Mouse (Mus musculus): Measurements from ENCODE around the gene Gnai2. TPM values are rescaled to one million over a fixed set of nuclear protein-coding genes. Genes with fewer than 3 reads are reported as not detected.
A peak's percentile ranks its signal among the peaks of the same experiment; 100 is the strongest.

Gnai2 gene
- total RNA-seq, 2 experiments from 2014 or later, result 254 to 263 TPM

DNA sequence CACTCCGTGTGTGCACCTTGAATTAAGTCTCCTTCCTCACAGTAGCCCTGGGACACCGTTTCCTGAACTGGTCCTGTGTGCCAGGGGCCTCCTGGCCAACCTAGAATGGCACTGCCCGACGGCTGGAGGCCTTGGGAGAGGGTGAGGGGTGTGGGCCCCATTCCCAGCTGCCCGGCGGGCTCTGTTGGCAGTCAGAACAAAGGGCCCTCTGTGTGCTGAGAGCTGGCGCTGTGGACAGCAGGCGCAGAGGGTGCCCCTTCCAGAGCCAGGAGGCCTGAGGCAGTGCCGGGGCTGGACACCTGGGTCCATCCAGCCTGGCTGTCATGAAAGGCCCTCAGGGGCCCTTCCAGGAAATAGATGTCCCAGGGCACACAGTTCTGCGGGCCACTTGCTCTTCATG lies 24.4 kb upstream of the Gnai2 start:
- DNase-seq (ENCODE audit: low spot score in 2 of 2), result peak; percentile 73 to 78

DNA sequence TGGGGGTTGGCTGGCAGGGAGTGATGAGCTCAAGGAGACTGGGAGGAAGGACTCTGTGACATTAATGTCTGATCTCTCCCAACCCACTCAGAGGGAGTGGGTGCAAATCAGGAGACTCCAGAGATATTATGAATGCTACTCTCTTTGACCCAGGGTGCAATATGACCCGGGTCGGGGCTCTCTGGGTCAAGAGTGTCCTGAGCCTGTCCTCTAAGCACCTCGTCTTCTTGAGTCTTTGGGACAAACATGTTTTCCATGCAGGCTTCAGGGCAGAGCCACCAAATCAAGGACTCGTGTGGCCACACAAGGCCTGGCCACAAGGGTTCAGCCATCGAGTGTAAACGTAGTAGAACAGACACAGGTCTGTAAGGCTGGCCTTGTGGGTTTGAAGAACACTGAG lies 22.9 kb upstream of the Gnai2 start:
- DNase-seq (ENCODE audit: low spot score in 2 of 2), result no peak

DNA sequence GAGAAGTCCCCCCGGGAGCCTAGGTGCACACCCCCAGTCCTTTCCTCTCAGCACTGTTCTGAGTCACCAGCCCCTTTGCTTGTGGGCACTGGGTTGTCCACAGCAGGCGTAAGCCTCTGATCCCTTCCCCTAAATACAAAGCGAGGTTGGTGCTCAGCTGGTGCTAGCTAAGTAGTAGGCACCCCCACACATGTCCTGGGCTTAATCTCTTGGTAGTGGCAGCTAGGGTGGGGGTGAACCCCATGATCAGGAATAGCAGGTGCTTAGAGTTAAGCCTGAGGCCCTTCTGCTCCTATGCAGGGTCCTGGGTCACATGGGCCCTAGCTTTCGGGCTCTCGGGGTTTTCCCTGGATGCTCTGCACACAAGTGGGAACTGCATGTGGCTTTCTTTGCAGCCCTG lies 22.0 kb upstream of the Gnai2 start:
- DNase-seq (ENCODE audit: low spot score in 2 of 2), result no peak

DNA sequence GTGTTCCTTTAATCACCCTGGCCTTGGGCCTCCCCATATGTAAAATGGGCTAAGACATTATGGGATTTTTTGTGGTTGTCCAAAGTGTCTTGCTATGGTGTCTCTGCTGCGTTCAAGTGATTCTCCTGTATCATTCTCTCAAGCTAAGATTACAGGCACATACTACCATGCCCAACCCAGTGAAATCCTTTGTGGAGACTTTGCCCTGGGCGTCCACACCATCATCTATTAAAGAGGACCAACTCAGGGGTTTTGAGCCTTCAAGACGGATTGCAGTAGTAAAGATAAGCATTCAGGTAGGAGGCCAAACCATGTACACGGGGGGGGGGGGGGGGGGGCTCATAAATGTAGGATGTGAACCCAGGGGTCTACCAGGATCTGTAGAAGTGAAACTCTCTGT lies 19.4 kb upstream of the Gnai2 start:
- no peak for DNase-seq (ENCODE audit: low spot score in 2 of 2)

DNA sequence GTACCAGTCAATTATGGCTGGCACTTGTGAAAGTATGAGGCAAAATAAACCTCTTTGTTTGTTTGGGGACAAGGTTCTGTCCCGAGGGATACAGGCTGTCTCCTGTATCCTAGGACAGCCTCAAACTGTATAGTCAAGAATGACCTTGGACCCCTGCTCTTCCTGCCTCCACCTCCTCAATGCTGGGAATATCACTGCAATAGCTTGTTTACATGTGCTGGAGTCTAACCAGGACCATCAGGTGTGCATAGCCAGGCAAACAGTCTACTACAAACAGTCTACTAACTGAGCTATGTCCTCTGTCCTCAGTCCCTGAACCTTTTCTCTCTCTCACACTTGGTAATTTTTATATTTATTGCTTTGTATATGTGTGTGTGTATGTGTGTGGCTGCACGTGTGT lies 18.3 kb upstream of the Gnai2 start:
- no peak for DNase-seq (ENCODE audit: low spot score in 2 of 2)

DNA sequence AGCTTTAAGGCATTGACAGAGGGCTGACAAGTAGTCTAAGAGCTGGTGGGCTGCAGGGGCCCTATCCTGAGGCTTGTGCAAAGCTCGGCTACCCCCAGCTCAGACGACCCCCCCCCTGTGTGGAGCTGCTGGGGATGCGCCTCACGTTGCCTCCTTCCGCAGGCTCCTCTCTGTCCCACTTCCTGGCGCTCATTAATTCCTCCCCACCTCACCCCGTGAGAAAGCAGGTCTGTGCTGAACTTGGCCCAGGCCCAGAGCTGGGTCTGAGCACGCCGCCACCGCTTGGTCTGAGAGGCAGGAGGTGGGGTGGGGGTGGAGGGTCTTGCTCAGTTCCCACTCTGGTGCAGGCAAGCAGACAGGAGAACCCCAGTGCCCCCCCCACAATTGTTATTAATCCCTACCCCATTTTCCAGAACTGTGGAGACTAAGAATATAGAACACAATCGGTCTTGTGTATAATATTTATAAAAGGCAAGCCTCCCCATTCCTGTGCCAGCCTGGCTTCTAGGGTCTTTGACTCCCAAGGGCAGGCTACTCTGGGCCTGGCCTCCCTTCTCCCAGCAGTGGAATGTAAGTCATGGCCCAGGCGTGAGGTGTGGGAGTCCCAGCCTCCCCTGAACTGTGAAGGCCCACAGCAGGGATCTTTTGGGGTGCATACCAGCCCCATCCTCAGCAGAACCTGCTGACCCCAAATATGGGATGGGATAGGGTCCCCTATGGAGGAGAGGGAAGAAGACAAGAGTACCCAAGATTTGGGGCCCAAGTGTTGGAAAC lies 15.7 kb upstream of the Gnai2 start:
- DNase-seq (ENCODE audit: low spot score in 2 of 2), result peak in 1 of 2 experiments; percentile 69

DNA sequence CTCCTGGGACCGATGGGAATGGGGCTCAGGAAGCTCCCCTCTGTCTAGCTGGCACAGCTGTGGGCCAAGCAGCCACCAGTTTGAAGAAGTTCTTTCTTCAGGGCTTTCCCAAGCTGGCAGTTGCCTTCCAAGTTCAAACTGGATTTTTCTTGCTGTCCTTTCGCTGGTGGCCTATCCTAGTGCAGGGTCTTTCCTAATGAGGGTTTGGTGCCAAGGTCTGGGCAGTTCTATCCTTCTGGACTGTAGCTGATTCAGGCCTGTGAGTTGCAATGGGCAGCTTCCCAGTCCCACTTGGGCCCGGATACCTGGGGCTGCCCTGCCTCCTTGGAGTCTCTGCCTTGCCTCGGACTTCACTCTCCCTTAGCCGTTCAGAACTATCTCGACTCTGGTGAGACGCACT lies 15.1 kb upstream of the Gnai2 start:
- no peak for DNase-seq (ENCODE audit: low spot score in 2 of 2)

DNA sequence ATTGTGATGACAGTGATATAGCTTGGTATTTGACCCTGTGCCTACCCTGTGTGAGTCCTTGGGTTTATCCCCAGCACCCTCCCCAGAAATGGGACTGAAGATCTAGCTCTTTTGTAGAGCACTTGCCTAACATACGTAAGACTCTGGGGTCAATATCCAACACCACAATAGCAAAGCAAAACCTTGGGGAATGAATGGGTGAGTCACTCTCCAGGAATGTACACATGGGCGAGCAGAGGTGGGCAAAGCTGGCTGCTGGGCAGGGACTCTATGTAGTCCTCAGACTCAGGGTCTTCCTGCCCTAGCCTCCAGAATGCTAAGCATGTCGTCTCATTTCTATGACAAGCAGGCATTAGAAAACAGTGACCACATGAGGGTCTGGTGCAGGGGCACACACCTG lies 13.6 kb upstream of the Gnai2 start:
- DNase-seq (ENCODE audit: low spot score in 2 of 2), result no peak

DNA sequence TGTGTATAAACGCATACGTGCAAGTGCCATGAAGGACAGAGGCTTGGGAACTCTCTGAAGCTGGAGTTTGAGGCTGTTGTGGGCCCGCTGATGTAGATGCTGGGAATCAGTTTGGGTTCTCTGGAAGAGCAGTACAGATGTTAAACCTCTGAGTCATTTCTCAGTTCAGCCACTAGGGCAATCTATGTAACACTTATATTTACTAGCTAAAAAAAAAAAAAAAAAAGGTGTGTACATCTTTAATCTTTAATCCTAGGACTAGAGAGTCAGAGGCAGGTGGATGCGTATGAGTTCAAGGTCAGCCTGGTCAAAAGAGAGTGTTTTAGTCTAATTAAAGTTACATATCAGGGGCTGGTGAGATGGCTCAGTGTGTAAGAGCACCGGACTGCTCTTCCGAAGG lies 11.8 kb upstream of the Gnai2 start:
- no peak for DNase-seq (ENCODE audit: low spot score in 2 of 2)

DNA sequence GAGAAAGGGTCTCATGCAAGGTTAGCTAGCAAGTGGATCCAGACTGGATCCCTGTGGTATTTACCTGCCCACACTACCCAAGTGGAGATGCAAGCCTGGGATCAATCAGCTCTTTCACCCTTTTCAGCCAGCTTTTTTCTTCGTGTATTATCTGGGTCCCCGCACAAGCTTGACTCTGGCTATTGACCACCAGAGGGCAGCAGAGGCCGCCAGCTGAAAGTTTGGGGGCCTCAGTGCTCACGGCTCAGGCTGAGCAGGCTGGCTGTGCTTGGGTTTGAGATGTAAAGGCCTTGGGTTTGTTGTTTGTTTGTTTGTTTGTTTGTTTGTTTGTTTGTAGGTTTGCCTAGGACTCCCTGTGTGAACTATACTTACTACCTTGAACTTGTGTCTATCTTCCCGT lies 10.4 kb upstream of the Gnai2 start:
- peak; percentile 84 to 90 for DNase-seq (ENCODE audit: low spot score in 2 of 2)

DNA sequence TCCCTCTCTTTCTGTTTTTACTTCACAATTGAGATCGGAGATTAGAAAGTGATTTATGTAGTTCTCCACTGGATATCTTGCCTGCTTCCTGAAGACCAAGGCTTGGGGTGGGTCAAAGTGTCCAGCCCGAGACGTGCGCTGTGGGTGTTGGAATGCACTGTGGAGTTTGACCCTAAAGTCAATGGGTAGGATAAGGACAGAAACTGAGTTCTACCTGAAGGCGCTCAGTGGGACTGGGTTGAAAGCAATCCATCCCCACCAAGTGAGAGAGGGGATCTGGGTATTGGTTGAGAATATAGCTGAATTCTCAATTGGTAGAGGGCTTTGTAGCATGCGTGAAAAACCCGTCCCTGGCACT lies 10.0 kb upstream of the Gnai2 start:
- DNase-seq (ENCODE audit: low spot score in 2 of 2), result no peak

DNA sequence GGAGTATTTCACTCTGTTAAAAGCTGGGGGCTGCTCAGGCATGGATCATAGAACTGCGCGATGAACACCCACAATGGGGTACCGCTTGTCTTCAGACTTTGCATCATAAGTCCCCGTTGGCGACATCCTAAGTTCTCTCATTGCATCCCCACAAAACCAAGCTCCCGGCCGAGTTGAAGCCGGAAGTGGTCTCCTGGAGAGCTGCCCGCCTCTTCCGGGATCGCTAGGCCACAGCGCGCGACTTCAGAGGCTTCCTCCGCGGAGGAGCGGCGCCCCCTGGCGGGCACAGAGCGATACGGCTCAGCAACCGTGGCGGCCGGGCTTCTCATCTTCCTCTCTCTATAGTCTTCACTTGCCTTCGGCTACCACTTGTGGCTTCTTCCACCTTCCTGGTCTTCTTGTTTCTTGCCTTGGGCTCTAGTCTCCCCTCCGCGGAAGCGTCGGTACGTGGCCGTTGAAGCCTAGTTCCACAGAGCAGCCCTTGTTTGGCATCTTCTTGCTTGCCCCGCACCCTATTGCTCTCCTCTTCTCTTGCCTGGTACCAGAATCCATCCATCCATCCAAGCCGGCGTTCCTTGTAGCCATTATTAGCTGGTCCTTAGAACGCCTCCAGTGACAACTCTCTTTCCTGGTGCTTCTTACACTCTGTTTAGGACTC lies 9.5 kb upstream of the Gnai2 start:
- DNase-seq (ENCODE audit: low spot score in 2 of 2), result peak; percentile 93 to 96

DNA sequence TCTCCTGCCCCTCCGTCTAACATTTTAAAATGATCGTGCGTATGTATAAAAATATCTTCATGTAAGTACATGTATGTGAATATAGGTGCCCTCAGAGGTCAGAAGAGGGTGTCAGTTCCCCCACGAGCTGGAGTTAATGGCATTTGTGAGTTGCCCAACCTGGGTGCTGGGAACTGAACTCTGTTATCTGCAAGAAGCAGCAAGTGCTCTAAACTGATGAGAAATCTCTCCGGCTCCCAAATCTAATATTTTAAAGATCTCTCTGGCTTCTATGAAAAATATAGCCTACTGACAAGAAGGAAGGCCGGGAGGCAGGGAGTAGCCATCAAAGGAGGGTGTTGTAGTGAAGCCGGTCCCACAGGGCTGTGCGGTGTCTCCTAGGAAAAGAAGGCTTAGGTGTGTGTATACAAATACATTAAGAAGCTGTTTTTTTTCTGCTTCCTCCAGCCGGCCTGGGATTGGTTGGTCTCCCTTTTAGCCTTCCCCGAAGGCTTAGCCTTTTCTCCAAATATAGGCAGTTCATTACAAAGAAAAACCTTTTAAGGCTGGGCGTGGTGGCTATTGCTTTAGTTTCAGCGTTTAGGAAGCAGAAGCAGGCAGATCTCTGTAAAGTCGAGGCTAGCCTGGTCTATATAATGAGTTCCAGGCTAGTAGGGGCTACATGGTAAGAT lies 8.5 kb upstream of the Gnai2 start:
- DNase-seq (ENCODE audit: low spot score in 2 of 2), result no peak

DNA sequence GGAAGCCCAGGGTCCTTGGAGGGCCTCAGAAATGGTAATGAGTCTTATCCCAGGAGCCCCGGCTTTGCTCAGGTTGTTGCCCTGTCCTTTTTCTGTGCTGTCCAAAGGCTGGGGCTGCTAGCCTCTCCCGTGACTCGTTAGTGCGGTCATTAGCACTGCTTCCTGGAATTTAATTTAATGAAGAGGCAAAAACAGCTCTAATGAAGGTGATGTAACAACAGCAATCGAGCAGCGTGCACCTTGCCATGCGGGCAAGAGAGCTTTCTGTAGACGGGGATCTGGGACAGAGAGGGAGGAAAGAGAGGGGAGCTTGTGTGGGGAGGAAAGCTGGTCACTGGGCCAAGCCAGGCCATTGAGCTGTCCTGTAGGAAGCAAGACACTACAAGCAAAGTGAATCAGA lies 6.5 kb upstream of the Gnai2 start:
- DNase-seq (ENCODE audit: low spot score in 2 of 2), result no peak

DNA sequence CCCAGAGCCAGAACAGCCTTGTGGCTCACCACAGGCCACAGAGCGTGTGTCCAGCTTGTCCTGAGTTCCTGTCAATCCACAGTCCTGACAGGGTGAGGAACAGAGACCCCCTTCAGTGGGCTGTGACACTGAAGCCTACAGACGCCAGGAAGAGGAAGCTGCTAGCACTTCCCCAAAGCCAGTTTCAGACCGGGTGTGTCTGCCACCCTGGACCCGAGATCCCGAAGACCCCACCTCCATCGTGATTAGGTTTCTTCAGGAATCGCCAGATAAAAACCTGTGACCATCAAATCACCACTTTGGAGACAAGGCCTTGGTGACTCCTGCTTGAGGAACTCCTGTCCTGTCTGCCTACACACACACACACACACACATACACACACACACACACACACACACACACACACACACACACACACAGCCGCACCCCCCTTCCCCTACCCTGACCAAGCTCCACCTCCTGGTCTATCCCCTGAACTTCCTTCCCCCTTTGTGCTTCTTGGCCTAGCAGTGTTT lies 5.1 kb upstream of the Gnai2 start:
- DNase-seq (ENCODE audit: low spot score in 2 of 2), result no peak

DNA sequence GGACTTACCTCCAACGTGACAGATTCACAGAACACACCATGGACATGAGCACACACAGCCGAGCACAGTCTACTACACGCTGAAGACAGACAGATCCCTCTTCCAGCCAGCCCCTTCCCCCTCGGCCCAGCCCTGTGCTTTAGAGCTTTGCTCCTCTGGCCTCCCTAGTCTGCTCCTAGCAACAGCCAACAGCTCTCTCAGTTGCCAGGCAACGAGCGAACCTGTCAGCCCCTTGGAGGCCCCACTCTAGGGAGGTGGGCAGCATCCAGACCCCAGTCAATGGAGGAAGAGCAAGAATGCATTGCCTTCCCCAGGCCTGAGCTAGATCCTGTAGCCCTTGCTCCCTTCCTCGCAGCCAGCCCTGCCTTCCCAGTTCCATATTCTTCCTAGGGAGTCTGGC lies 1.9 kb upstream of the Gnai2 start:
- no peak for DNase-seq (ENCODE audit: low spot score in 2 of 2)

DNA sequence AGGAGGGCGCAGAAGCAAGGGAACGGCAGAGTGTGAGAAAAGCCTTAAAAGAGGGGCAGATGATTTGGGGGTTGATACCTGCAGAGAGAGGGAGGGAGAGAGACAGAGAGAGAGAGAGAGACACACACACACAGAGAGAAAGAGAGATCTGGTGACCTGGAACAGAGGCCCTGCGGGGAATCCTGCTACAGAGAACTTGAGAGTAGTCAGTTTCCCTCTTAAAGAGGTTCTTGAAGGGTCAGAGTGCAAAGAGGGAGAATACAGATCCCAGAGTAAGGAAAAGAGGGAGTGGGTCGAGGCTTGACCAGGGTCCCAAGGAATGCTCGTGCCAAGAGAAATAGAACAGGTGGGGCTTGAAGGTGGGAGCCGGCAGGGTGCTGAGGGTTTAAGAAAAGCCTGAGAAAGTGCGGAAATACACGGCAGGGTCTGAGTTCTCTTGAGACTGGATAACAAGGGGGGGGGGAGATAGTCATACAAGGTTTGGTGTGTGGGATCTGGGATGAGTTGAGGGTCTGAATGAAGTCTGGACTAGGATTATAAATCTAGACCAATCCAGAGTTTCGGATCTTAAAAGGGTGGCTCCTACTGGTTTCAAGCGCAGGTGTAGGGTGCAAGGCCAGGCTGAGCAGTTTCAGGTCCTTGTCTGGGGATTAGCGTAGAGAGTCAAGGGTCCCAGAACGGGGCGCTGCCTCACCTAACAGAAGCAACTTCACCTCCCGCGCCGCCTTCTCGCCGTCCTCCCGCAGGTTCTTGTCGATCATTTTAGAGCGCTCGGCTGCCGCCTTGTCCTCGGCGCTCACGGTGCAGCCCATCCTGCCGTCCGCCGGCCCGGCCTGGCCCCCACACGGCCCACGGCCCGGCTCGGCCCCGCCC lies 525 bp downstream of the Gnai2 start:
- no peak for DNase-seq (ENCODE audit: low spot score in 2 of 2)

DNA sequence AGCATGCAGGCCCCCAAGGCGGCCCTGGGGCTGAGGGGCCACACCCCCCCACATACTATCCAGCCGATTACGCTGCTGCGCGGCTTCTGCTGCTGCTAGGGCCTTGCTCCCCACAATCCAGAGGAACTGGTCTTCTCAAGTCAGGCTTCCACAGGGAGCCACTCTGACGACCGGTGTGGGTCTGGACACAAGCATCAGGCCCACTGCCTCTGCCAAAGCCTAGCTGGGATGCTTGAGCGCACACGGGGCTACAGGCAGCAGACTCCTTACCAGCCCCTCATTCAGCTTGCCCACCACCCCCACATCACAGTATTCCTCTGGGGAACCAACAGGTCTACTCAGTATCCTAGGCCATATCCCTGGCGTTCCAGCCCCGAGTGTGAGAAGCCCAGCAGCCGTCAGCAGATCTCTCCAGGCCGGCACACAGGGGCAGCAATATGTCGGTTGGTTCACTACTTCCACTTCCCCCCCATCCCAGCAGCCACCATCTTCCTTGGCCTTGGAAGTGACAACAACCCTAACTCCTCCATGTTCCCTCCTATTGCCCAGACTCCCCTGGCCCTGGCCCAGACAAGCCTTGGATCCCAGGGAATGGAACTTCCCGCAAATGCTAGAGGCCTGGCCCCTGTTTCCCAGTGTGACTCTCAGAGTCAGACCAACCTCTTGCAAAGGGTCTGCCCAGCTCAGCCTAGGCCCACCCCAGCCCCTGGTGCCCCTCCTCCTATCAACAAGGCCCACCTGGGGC lies 1.3 kb downstream of the Gnai2 start:
- DNase-seq (ENCODE audit: low spot score in 2 of 2), result peak; percentile 53 to 58

DNA sequence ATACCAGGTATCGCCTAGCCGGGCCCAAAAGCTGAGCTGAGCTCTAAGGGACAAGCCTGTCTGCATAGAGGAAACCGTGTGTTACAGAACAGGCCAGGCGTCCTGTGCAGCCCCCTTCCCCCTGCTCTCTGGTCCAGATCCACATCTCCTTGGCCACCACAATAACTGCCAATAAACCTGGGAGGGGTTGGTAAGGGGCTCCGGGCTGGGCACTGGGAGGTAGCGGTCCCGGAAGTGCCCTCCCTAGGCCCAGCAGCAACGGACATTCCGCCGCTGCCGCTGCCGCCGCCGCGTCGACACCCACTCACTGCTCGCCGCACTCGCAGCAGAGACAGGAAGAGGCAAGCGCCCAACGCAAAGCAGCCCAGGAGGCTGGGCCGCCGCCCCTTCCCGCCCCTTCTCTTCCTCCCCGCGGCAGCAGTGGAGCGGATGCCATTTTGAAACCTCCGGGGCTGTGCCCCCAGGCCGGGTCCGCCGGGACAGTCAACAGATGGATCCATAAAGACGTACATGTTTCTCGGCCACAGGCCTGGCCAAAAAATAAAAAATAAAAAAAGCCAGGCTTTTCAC lies 2.0 kb downstream of the Gnai2 start:
- DNase-seq (ENCODE audit: low spot score in 2 of 2), result peak; percentile 67 to 81

DNA sequence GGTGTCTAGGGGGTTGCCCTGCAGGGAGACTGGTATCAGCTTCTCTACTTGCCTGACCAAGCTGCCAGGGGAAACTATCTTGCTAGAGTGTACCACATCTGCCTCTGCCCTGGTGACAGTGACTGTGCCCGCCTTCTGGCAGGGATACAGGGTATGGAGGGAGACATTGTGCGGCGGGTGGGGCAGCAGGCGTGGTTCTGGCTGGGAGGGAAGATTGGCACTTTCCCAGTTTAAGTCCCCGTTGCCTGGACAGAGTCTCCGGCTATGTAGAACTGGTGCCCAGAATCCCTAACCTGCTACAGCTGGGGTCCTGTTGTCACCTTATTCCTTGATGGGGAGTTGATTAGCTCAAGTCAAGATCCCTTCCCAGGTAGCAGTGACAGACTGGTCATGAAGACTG lies 2.7 kb downstream of the Gnai2 start:
- peak in 1 of 2 experiments; percentile 60 for DNase-seq (ENCODE audit: low spot score in 2 of 2)

Data from layer of hippocampus, postnatal 10 days (tissue).